Mouse (Mus musculus): ENCODE results near the gene Ccser1.

Ccser1 gene

GRCm38 (mm10) chr6:62132531-62132930 is 952.4 kb downstream of the Ccser1 start:
- no peak for DNase-seq

GRCm38 (mm10) chr6:62160320-62160719 is 980.2 kb downstream of the Ccser1 start:
- DNase-seq, result no peak

- DNase-seq, result no peak
Measured at GRCm38 (mm10) chr6:62162596-62162995, 982.5 kb downstream of the Ccser1 start.

GRCm38 (mm10) chr6:62163826-62164225 is 983.7 kb downstream of the Ccser1 start:
- DNase-seq, result no peak

- no peak for DNase-seq
Measured at GRCm38 (mm10) chr6:62196496-62197188, 1016.5 kb downstream of the Ccser1 start.

- no peak for DNase-seq
Measured at GRCm38 (mm10) chr6:62198768-62199167, 1018.6 kb downstream of the Ccser1 start.

GRCm38 (mm10) chr6:62205013-62205412 is 1024.9 kb downstream of the Ccser1 start:
- no peak for DNase-seq

GRCm38 (mm10) chr6:62221856-62222255 is 1041.7 kb downstream of the Ccser1 start:
- no peak for DNase-seq

- DNase-seq, result no peak
Measured at GRCm38 (mm10) chr6:62263899-62264298, 1083.8 kb downstream of the Ccser1 start.

GRCm38 (mm10) chr6:62264525-62264924 is 1084.4 kb downstream of the Ccser1 start:
- no peak for DNase-seq

- no peak for DNase-seq
Measured at GRCm38 (mm10) chr6:62281256-62281655, 1101.1 kb downstream of the Ccser1 start.

- DNase-seq, result no peak
Measured at GRCm38 (mm10) chr6:62301576-62302312, 1121.6 kb downstream of the Ccser1 start.

- no peak for DNase-seq
Measured at GRCm38 (mm10) chr6:62318627-62319026, 1138.5 kb downstream of the Ccser1 start.

- no peak for DNase-seq
Measured at GRCm38 (mm10) chr6:62340319-62340718, 1160.2 kb downstream of the Ccser1 start.

- no peak for DNase-seq
Measured at GRCm38 (mm10) chr6:62367802-62368201, 1187.7 kb downstream of the Ccser1 start.
